Mouse (Mus musculus): ENCODE data around the gene Khnyn.

Gene Khnyn

GRCm38 (mm10) chr14:55873714-55874683 lies 10.7 kb upstream of the Khnyn start:
- DNase-seq (ENCODE audit: low spot score): peak; percentile 89

GRCm38 (mm10) chr14:55877469-55878315 lies 7.1 kb upstream of the Khnyn start:
- no peak for DNase-seq (ENCODE audit: low spot score)

GRCm38 (mm10) chr14:55878316-55878940 lies 6.3 kb upstream of the Khnyn start:
- no peak for DNase-seq (ENCODE audit: low spot score)

GRCm38 (mm10) chr14:55879623-55880022 lies 5.1 kb upstream of the Khnyn start:
- DNase-seq (ENCODE audit: low spot score): peak; percentile 83

GRCm38 (mm10) chr14:55880982-55881381 lies 3.8 kb upstream of the Khnyn start:
- DNase-seq (ENCODE audit: low spot score): no peak

GRCm38 (mm10) chr14:55882171-55882641 lies 2.5 kb upstream of the Khnyn start:
- DNase-seq (ENCODE audit: low spot score): no peak

GRCm38 (mm10) chr14:55883149-55883661 lies 1.5 kb upstream of the Khnyn start:
- DNase-seq (ENCODE audit: low spot score): no peak

- DNase-seq (ENCODE audit: low spot score): no peak
Observed at GRCm38 (mm10) chr14:55883663-55884062, 1.1 kb upstream of the Khnyn start.

GRCm38 (mm10) chr14:55884166-55884565 lies 581 bp upstream of the Khnyn start, which contains the start of gene Cbln3:
Gene Cbln3 (minus strand): TSS chr14:55884392.
- DNase-seq (ENCODE audit: low spot score): no peak

GRCm38 (mm10) chr14:55885114-55885790 lies 505 bp downstream of the Khnyn start:
- no peak for DNase-seq (ENCODE audit: low spot score)

- no peak for DNase-seq (ENCODE audit: low spot score)
Observed at GRCm38 (mm10) chr14:55885791-55886271, 1.1 kb downstream of the Khnyn start.

- no peak for DNase-seq (ENCODE audit: low spot score)
Observed at GRCm38 (mm10) chr14:55886571-55887382, 2.0 kb downstream of the Khnyn start.

GRCm38 (mm10) chr14:55897671-55898070 lies 12.9 kb downstream of the Khnyn start:
- no peak for DNase-seq (ENCODE audit: low spot score)

GRCm38 (mm10) chr14:55898947-55899346 lies 14.2 kb downstream of the Khnyn start:
- no peak for DNase-seq (ENCODE audit: low spot score)

GRCm38 (mm10) chr14:55899701-55900413 lies 15.1 kb downstream of the Khnyn start, which contains the start of gene Sdr39u1:
Gene Sdr39u1 (minus strand): TSS chr14:55900293.
- DNase-seq (ENCODE audit: low spot score): peak; percentile 89

- DNase-seq (ENCODE audit: low spot score): no peak
Observed at GRCm38 (mm10) chr14:55900414-55900755, 15.6 kb downstream of the Khnyn start.

GRCm38 (mm10) chr14:55905518-55905917 lies 20.8 kb downstream of the Khnyn start:
- peak; percentile 52 for DNase-seq (ENCODE audit: low spot score)

- DNase-seq (ENCODE audit: low spot score): no peak
Observed at GRCm38 (mm10) chr14:55913406-55913805, 28.7 kb downstream of the Khnyn start.

Data from retina, embryonic 14.5 days (tissue).